Mouse (Mus musculus) midbrain, embryonic 15.5 days (tissue): ENCODE data around the gene Aldh6a1. TPM values are rescaled to one million over a fixed set of nuclear protein-coding genes. Genes with fewer than 3 reads are reported as not detected.

Experiments
- ATAC-seq: fragments of 200-750 bp; cut with Nextera tagmentation; replicated peaks from 2 replicates; pipeline ENCODE4 v1.8.0; 2017; ENCODE audit warnings: moderate TSS enrichment
- H3K27ac ChIP-seq: fragments of 300-500 bp; sonication (generic); 2 replicates; pipeline ENCODE4 v1.5.1; 2015; ENCODE audit warnings: mild to moderate bottlenecking, inconsistent platforms
- H3K27me3 ChIP-seq: fragments of 300-500 bp; sonication (generic); replicated peaks from 2 replicates; pipeline ENCODE4 v1.6.1; 2015; ENCODE audit warnings: inconsistent platforms
- H3K36me3 ChIP-seq: fragments of 300-500 bp; sonication (generic); replicated peaks from 2 replicates; pipeline ENCODE4 v1.6.1; 2015; ENCODE audit warnings: inconsistent platforms
- H3K4me1 ChIP-seq: fragments of 300-500 bp; sonication (generic); 2 replicates; pipeline ENCODE4 v1.6.1; 2015; ENCODE audit warnings: inconsistent platforms
- H3K4me2 ChIP-seq: fragments of 300-500 bp; sonication (generic); 2 replicates; pipeline ENCODE4 v1.6.1; 2015; ENCODE audit warnings: inconsistent platforms, mild to moderate bottlenecking, moderate library complexity
- H3K4me3 ChIP-seq: fragments of 300-500 bp; sonication (generic); 2 replicates; pipeline ENCODE4 v1.5.1; 2015; ENCODE audit warnings: mild to moderate bottlenecking, inconsistent platforms
- H3K9ac ChIP-seq: fragments of 300-500 bp; sonication (generic); 2 replicates; pipeline ENCODE4 v1.6.1; 2015; ENCODE audit warnings: mild to moderate bottlenecking, inconsistent platforms
- H3K9me3 ChIP-seq: fragments of 300-500 bp; sonication (generic); 2 replicates; pipeline ENCODE4 v1.6.1; 2016; ENCODE audit warnings: inconsistent platforms
- WGBS: fragments of 180-500 bp; shearing (Covaris S2); methylation state at CpG from one replicate; pipeline ENCODE4 v1.1.7; 2015; ENCODE audit warnings: mixed read lengths; 5-methylcytosine and 5-hydroxymethylcytosine counted together
- polyA plus RNA-seq: library from polyadenylated mRNA; unstranded; fragments of >200 nt; fragmentation: Nextera tagmentation; extraction: Ambion mirVana; gene quantifications from 2 replicates; pipeline ENCODE4 v1.2.1, GENCODE M21; 2015

The Aldh6a1 gene
- polyA plus RNA-seq, 1 experiment from 2014 or later = 30.8 TPM

DNA sequence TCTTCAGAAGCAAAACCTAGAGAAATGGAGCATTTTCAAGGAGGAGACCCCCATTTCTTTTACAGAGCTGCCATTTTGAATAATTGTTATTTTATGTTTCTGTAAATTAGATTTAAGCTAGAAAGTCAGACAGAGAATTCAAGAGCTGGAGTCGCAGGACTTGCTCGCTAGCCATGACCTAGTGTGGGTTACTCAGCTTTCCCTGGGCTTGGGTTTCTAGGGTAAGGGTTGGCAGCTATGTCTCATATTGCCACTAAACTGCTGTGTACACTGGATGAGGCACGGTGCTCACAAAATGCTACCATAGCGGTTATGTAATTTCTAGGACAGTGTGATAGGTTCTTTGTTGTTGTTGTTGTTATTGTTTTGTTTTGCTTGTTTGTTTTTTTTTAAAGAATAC lies 58.1 kb downstream of the Aldh6a1 start:
- Histone ChIP-seq H3K4me1 (no peaks in the 10 kb centered on the region), H3K4me3 (no peak overlapping the region), H3K27me3 (no peaks in the 10 kb centered on the region), H3K9me3 (no peaks in the 10 kb centered on the region), H3K27ac (no peak overlapping the region), H3K36me3 (no peaks in the 10 kb centered on the region), H3K4me2 (no peak overlapping the region), H3K9ac (no peak overlapping the region)
- WGBS = 97% methylated on average over 4 of the region's 4 CpGs
- no peak for ATAC-seq

DNA sequence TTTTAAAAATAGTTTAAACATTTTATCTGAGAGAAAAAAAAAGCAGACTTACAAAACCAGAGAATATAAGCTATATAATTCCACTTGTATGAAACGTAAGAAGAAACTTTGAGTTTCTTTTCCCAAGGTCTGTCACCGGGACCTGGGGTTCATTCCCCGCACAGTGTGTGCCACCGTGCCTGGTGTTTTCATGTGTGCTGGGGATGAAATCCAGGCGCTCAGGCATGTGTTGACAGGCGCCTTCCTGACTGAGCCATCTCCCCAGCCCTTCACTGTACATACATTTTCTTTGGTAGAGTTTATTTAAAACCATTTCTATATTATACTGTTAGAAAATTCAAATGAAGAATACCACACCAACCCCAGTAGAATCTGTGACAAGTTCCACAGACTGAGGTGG lies 60.5 kb downstream of the Aldh6a1 start:
- Histone ChIP-seq H3K9me3 (no peaks in the 10 kb centered on the region), H3K4me3 (no peak overlapping the region), H3K27ac (no peak overlapping the region), H3K4me1 (no peaks in the 10 kb centered on the region), H3K36me3 (no peaks in the 10 kb centered on the region), H3K9ac (no peak overlapping the region), H3K27me3 (no peaks in the 10 kb centered on the region), H3K4me2 (no peak overlapping the region)
- WGBS = 88% methylated on average over 6 of the region's 6 CpGs
- no peak for ATAC-seq

DNA sequence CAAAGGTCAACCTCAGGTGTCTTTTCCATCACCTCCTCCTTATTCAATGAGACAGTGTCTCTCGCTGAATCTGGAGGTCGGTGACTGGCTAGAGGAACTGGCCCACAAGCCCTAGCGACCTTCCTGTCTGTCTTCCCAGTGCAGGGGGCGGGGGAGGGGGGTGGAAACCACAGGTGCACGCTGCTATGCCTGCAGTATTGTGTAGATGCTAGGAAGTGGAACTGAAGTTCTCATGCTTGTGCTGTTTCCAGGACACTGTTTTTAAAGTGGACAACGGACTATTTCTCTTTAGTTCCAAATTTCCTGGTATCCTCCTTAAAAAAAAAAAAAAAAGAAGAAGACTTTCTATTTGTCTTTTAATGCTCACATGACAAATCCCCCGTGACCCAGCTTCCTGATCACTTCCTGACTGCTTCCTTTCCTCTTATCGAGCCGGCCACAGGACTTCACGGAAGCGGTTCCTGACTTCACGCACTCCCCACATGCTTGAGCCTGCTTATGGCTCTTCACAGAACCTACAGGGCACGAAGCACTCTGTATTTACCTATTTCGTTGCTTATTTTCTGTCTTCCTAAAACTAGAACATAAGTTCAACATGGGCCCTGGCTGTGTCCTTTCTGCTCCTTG lies 61.9 kb downstream of the Aldh6a1 start:
- ATAC-seq = no peak
- Histone ChIP-seq H3K36me3 (0 out of 2 replicates have a peak, but pooled peaks cover 4% of the 10 kb centered on the region), H3K9me3 (no peaks in the 10 kb centered on the region), H3K27ac (no peak overlapping the region), H3K4me1 (no peaks in the 10 kb centered on the region), H3K9ac (no peak overlapping the region), H3K4me2 (no peak overlapping the region), H3K27me3 (no peaks in the 10 kb centered on the region), H3K4me3 (no peak overlapping the region)
- WGBS = 76% methylated on average over 14 of the region's 14 CpGs

DNA sequence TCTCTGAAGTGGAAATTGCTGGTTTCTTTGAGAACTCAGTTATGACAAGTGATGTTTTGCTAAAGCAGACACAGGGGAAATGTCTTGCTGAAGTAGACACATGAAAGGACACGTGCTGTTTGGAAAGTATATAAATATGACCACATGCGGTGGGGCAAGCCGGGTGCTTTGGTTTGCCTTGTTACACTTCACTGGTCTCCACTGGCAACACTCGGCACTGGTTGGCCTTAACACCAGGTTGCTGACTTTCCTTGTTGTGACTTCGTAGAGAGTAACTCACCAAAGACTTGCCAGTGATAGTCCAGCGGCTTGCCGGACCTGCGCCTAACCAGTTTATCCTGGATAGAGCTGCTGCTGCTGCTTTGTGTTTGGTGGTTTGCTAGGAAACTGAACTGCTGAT lies 62.7 kb downstream of the Aldh6a1 start:
- Histone ChIP-seq H3K9me3 (no peaks in the 10 kb centered on the region), H3K27ac (no peak overlapping the region), H3K36me3 (0 out of 2 replicates have a peak, but pooled peaks cover 4% of the 10 kb centered on the region), H3K4me2 (no peak overlapping the region), H3K4me1 (no peaks in the 10 kb centered on the region), H3K4me3 (no peak overlapping the region), H3K27me3 (no peaks in the 10 kb centered on the region), H3K9ac (no peak overlapping the region)
- 84% methylated on average over 8 of the region's 8 CpGs for WGBS
- ATAC-seq = no peak

DNA sequence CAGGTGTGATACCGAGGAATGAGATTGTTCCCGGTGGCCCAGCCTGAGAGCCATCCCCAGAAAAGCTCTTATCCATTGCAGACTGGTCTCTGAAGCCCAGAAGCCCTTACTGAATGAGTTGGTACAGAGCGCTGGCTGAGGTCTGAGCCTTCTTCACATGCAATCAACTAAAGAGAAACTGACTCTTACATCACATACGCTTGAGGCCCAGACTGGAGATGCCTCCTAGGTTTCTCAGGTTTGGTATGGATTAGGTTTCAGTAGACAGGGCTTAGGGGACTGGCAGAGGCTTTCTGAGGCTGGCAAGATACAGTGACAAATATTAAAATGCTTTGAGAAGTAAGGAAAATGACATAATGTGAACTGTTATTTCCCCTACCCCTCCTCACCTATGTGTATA lies 65.4 kb downstream of the Aldh6a1 start:
- H3K27ac ChIP-seq = no peak overlapping the region
- H3K9ac ChIP-seq = no peak overlapping the region
- ATAC-seq = no peak
- H3K4me3 ChIP-seq = no peak overlapping the region
- 94% methylated on average over 4 of the region's 4 CpGs for WGBS
- H3K4me1 ChIP-seq = no peaks in the 10 kb centered on the region
- no peaks in the 10 kb centered on the region for H3K27me3 ChIP-seq
- H3K36me3 ChIP-seq = 0 out of 2 replicates have a peak, but pooled peaks cover 4% of the 10 kb centered on the region
- no peak overlapping the region for H3K4me2 ChIP-seq
- no peaks in the 10 kb centered on the region for H3K9me3 ChIP-seq

DNA sequence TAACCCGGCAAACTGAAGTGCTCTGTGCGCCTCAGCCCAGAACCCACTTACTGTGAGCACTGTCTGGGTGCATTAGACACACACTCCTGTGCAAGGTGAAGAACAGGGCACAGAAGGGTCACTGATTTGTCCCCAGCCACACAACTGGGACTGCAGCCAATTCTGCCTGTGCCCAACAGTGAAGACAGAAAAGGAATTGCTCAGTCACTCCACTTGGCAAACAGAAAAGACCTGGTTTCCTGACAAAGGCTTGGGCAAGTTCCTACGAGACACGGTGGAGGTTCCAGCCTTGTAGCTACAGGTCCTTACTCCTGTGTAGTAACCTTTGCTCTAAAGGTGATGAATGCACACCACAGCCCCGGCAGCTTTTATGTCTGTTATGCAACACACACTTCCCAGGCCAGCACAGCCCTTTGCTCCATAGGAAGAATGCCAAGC lies 66.1 kb downstream of the Aldh6a1 start:
- Histone ChIP-seq H3K4me1 (no peaks in the 10 kb centered on the region), H3K4me3 (no peak overlapping the region), H3K36me3 (0 out of 2 replicates have a peak, but pooled peaks cover 4% of the 10 kb centered on the region), H3K9me3 (no peaks in the 10 kb centered on the region), H3K27me3 (no peaks in the 10 kb centered on the region), H3K4me2 (no peak overlapping the region), H3K27ac (no peak overlapping the region), H3K9ac (no peak overlapping the region)
- WGBS = 76% methylated on average over 5 of the region's 5 CpGs
- no peak for ATAC-seq

DNA sequence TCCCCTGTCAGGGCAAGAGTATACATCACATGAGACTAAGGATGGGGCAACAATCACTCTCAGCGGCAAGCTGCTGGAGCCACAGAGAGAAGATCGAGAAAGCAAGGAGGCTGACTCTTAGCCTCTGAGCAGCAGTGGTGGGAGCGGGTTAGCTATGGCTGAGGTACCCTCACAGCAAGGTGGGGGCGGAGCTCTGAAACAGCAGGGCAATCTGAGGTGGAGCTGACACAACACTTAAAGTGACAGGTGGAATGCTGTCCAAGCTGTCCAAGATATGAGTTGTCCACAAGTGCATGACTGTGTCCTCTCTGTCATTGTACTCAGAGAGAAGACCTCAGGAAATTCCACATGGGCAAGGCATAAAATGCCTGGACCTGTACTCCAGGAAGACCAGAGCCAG lies 68.4 kb downstream of the Aldh6a1 start:
- Histone ChIP-seq H3K4me1 (no peaks in the 10 kb centered on the region), H3K4me3 (no peak overlapping the region), H3K9me3 (no peaks in the 10 kb centered on the region), H3K4me2 (no peak overlapping the region), H3K27ac (no peak overlapping the region), H3K27me3 (no peaks in the 10 kb centered on the region), H3K36me3 (0 out of 2 replicates have a peak, but pooled peaks cover 4% of the 10 kb centered on the region), H3K9ac (no peak overlapping the region)
- ATAC-seq = no peak
- WGBS = 85% methylated on average over 4 of the region's 4 CpGs

Other genes starting within 250 kb of the Aldh6a1 start
- 4.3 and 4.4 TPM in 2 replicates for gene Elmsan1, start 232.1 kb downstream of the Aldh6a1 start, polyA plus RNA-seq
- gene Ptgr2, start 165.8 kb downstream of the Aldh6a1 start, polyA plus RNA-seq = 15.8 and 16.6 TPM in 2 replicates
- gene Zfp410, start 134.2 kb downstream of the Aldh6a1 start, polyA plus RNA-seq = 72.6 and 78.3 TPM in 2 replicates
- 46.2 and 47.5 TPM in 2 replicates for gene Coq6, start 89.3 kb downstream of the Aldh6a1 start, polyA plus RNA-seq
- 19.1 and 21.5 TPM in 2 replicates for gene Fam161b, start 89.2 kb downstream of the Aldh6a1 start, polyA plus RNA-seq
- gene Entpd5, start 42.0 kb downstream of the Aldh6a1 start, polyA plus RNA-seq = 11.2 and 12.1 TPM in 2 replicates
- 3.4 and 4.9 TPM in 2 replicates for gene Bbof1, start 41.9 kb downstream of the Aldh6a1 start, polyA plus RNA-seq
- 22.7 and 23.0 TPM in 2 replicates for gene Rnf113a2, start 33.8 kb downstream of the Aldh6a1 start, polyA plus RNA-seq
- gene Lin52, start 418 bp upstream of the Aldh6a1 start, polyA plus RNA-seq = 33.7 and 35.1 TPM in 2 replicates
- gene Vsx2, start 118.8 kb upstream of the Aldh6a1 start, polyA plus RNA-seq = 1.5 and 1.7 TPM in 2 replicates
- 13.5 and 15.6 TPM in 2 replicates for gene Abcd4, start 166.4 kb upstream of the Aldh6a1 start, polyA plus RNA-seq
- 0.09 TPM in 1 of 2 replicates, not detected in the other for gene Vrtn, start 190.0 kb upstream of the Aldh6a1 start, polyA plus RNA-seq
- gene Syndig1l, start 247.8 kb upstream of the Aldh6a1 start, polyA plus RNA-seq = 12.9 and 14.5 TPM in 2 replicates